Mouse (Mus musculus) thymus, adult 2 months (tissue): ENCODE results near the gene Psip1.

Experiments
- CTCF ChIP-seq: fragments of 200-500 bp; IDR thresholded peaks from 2 replicates; pipeline ENCODE4 v1.5.1; 2012; ENCODE audit warnings: mild to moderate bottlenecking, control low read depth, low read length, moderate library complexity, borderline replicate concordance; ENCODE audit not compliant: control insufficient read depth, poor library complexity, insufficient read depth; ENCODE audit errors: extremely low read depth
- POLR2A ChIP-seq: fragments of 200-500 bp; IDR thresholded peaks from 2 replicates; pipeline ENCODE4 v1.6.1; 2012; ENCODE audit warnings: mild to moderate bottlenecking, low read length, control low read depth, moderate library complexity; ENCODE audit not compliant: control insufficient read depth, poor library complexity, insufficient read depth; ENCODE audit errors: extremely low read depth

GRCm38 (mm10) chr4:83485735-83486116 is 533 bp downstream of the Psip1 start:
- TF ChIP-seq CTCF, result peak; percentile 72
- no peak for TF ChIP-seq POLR2A
